Mouse (Mus musculus): Measurements from ENCODE around the gene Mrpl55.

- TF ChIP-seq POLR2A (IDR thresholded peaks at IDR 0.05; ENCODE audit: insufficient read length, low read depth) (no peak), REST (IDR thresholded peaks at IDR 0.05; ENCODE audit: insufficient read depth, insufficient read length) (no peak), E2F4 (IDR thresholded peaks at IDR 0.05; ENCODE audit: insufficient read depth) (no peak), POLR2AphosphoS2 (IDR thresholded peaks at IDR 0.05; ENCODE audit: insufficient read length, low read depth) (no peak)
These were observed 24.0 kb downstream of the Mrpl55 start for GRCm38 (mm10) chr11:59226251-59226650.

Measured in myocyte (in vitro differentiated cells).